In genomic region chr19:41113911-41114531, GRCm38 (mm10) we compare ENCODE assay signal across 12 mouse cellular contexts. TPM values are rescaled to one million over a fixed set of nuclear protein-coding genes. Genes with fewer than 3 reads are reported as not detected.
DNase-seq lines count a peak whose midpoint lies in the region; ATAC-seq and TF ChIP-seq lines count a peak whose summit lies in the region.
"Had no signal": no experiment of that assay in that cellular context is flagged by ENCODE, and none has a peak within 500 bp of the region (broad histone marks: within the 10 kb centered on the region; RNA-seq: fewer than 3 reads in every experiment).

No protein-coding gene starts in this region.

- peak; percentile 35 for DNase-seq in embryo, embryonic 9.5 days (ENCODE audit: extremely low spot score)
- DNase-seq in forebrain, embryonic 14.5 days (ENCODE audit: low spot score), result peak; percentile 65
- DNase-seq in layer of hippocampus, adult 2 months (ENCODE audit: low spot score in 2 of 2), result peak; percentile 44 to 54
- DNase-seq in lung, adult 18-20 months, result no peak
- no peak for DNase-seq in kidney, adult 2 months
- DNase-seq in kidney, postnatal 36 days, result no peak
- DNase-seq: cerebellum, adult 9-10 months; thymus, postnatal 14 days had no signal

- H3K4me1 ChIP-seq in forebrain, embryonic 14.5 days (ENCODE audit: control insufficient read depth, insufficient read depth, low read length), result peaks cover 31% of the 10 kb centered on the region
- peaks cover 73% of the 10 kb centered on the region for H3K4me1 ChIP-seq in neural tube, embryonic 13.5 days (replicated peaks)
- no peaks in the 10 kb centered on the region for H3K4me1 ChIP-seq in kidney, adult 2 months (ENCODE audit: control insufficient read depth, insufficient read depth, low read length)

- H3K36me3 ChIP-seq in forebrain, embryonic 14.5 days (ENCODE audit: control insufficient read depth, insufficient read depth, low read length), result no peaks in the 10 kb centered on the region
- H3K36me3 ChIP-seq in neural tube, embryonic 13.5 days, result no peaks in the 10 kb centered on the region
- H3K36me3 ChIP-seq in kidney, adult 2 months (ENCODE audit: control insufficient read depth, insufficient read depth, low read length), result no peaks in the 10 kb centered on the region

- no peak overlapping the region for H3K27ac ChIP-seq in forebrain, embryonic 14.5 days (ENCODE audit: low read depth, low read length)
- H3K27ac ChIP-seq in layer of hippocampus, adult 2 months, result no peak overlapping the region
- peak overlapping the region; percentile 52; the same call in 1 of the 2 replicates for H3K27ac ChIP-seq in neural tube, embryonic 13.5 days (replicated peaks)
- H3K27ac ChIP-seq in kidney, adult 2 months (ENCODE audit: insufficient read depth, low read depth, low read length), result no peak overlapping the region
- H3K27ac ChIP-seq: liver, embryonic 14.5 days had no signal

- peak; percentile 64 for ATAC-seq in forebrain, embryonic 14.5 days
- ATAC-seq in neural tube, embryonic 13.5 days (ENCODE audit: low read depth), result peak; percentile 83

- WGBS in forebrain, embryonic 14.5 days, result 27% methylated on average over 17 of the region's 17 CpGs
- 45% methylated on average over 17 of the region's 17 CpGs for WGBS in neural tube, embryonic 13.5 days
- 77% methylated on average over 17 of the region's 17 CpGs for WGBS in kidney, adult 2 months

- H3K27me3 ChIP-seq in forebrain, embryonic 14.5 days (replicated peaks; ENCODE audit: control insufficient read depth, insufficient read depth, low read length), result 0 out of 2 replicates have a peak, but pooled peaks cover 6% of the 10 kb centered on the region
- no peaks in the 10 kb centered on the region; the same call in 1 of the 2 replicates for H3K27me3 ChIP-seq in neural tube, embryonic 13.5 days
- no peaks in the 10 kb centered on the region for H3K27me3 ChIP-seq in kidney, adult 2 months (replicated peaks; ENCODE audit: control insufficient read depth, insufficient read depth, low read length)

- H3K4me2 ChIP-seq in forebrain, embryonic 14.5 days (ENCODE audit: low read length), result peak overlapping the region; percentile 18; the same call in 1 of the 2 replicates
- no peak overlapping the region for H3K4me2 ChIP-seq in neural tube, embryonic 13.5 days

- TF ChIP-seq POLR2A in kidney, adult 2 months (IDR thresholded peaks at IDR 0.05; ENCODE audit: low read depth, low read length), result no peak

- TF ChIP-seq CTCF in layer of hippocampus, adult 2 months (conservative IDR thresholded peaks at IDR 0.05), result no peak
- TF ChIP-seq CTCF in kidney, adult 2 months (conservative IDR thresholded peaks at IDR 0.05; ENCODE audit: insufficient read depth, insufficient read length, low read depth, low read length), result no peak

- no peaks in the 10 kb centered on the region for H3K9me3 ChIP-seq in forebrain, embryonic 14.5 days (replicated peaks; ENCODE audit: control insufficient read depth, low read length)
- no peaks in the 10 kb centered on the region for H3K9me3 ChIP-seq in neural tube, embryonic 13.5 days

- no peak overlapping the region for H3K9ac ChIP-seq in forebrain, embryonic 14.5 days (ENCODE audit: low read length)
- H3K9ac ChIP-seq in neural tube, embryonic 13.5 days, result no peak overlapping the region
- H3K9ac ChIP-seq: liver, embryonic 14.5 days had no signal

- no peak overlapping the region for H3K4me3 ChIP-seq in forebrain, embryonic 14.5 days (ENCODE audit: low read depth, low read length)
- H3K4me3 ChIP-seq in layer of hippocampus, adult 2 months, result no peak overlapping the region
- H3K4me3 ChIP-seq in neural tube, embryonic 13.5 days, result no peak overlapping the region
- no peak overlapping the region for H3K4me3 ChIP-seq in kidney, adult 2 months (ENCODE audit: insufficient read depth, low read depth, low read length)

RNA-seq across cellular contexts. Expression of gene Opalin, which starts 37.1 kb away (rescaled TPM):
- polyA plus RNA-seq in forebrain, embryonic 14.5 days (2014; fragmentation: Nextera tagmentation; extraction: Ambion mirVana), result not detected in 2 replicates
- total RNA-seq in layer of hippocampus, adult 2 months (2021), result 10 to 100 TPM in 1 of 2 experiments, 1 to 10 TPM in 1; 8.8 to 10.8 TPM
- not detected in 2 replicates for polyA plus RNA-seq in neural tube, embryonic 13.5 days (2015; fragmentation: Nextera tagmentation; extraction: Ambion mirVana)
- polyA plus RNA-seq in kidney, adult 2 months (2012; rRNA removed), result not detected in 2 replicates
- total RNA-seq: ES-E14 had no signal
- polyA plus RNA-seq: intestine, embryonic 14.5 days; liver, embryonic 14.5 days had no signal

Comparison
In these comparisons a context has a peak if more than half of its experiments do, and no peak if none do; other contexts are left out.
1. DNase-seq: peak in embryo, embryonic 9.5 days (single experiment), forebrain, embryonic 14.5 days (single experiment) and layer of hippocampus, adult 2 months (2 of 2); none in lung, adult 18-20 months (0 of 2), kidney, adult 2 months (single experiment) and kidney, postnatal 36 days (0 of 2).